Mouse (Mus musculus) lung, adult 2 months (tissue): ENCODE measurements at regions not wholly inside any gene's neighbourhood (a gene's known extent, or its start where the extent isn't known, plus 50 kb on each side); places are given as distances from the start of the nearest gene placed in this dataset.
"Not testable (repeated sequence)": the region's sequence is repeated elsewhere in the genome, so short reads cannot be mapped to it uniquely, and the experiment has no call there.

Experiments
- CTCF ChIP-seq: fragments of 200-500 bp; IDR thresholded peaks from 2 replicates; pipeline ENCODE4 v1.5.1; 2011; ENCODE audit warnings: mild to moderate bottlenecking, low read length, control low read depth; ENCODE audit not compliant: insufficient read depth
- POLR2A ChIP-seq: fragments of 200-500 bp; IDR thresholded peaks from 2 replicates; pipeline ENCODE4 v1.6.1; 2011; ENCODE audit warnings: low read depth, mild to moderate bottlenecking, control low read depth, low read length, borderline replicate concordance; ENCODE audit errors: extremely low read depth

DNA sequence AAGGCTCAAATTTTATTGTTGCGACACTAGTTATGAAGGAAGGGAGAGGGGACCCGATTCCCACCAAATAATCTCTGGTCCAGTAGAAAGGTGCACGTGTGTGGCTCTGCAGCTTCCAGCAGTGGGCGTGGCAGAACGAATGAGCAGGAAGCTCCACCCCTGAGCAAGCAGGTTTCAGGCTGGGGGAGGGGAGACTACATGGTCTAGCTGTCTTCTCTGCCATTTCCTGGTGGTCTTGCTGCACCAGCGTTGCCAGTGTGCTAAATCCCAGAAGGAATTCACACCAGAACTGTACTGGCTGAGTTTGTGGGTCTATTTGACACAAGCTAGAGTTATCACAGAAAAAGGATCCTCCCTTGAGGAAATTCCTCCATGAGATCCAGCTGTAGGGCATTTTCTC, 62.3 kb upstream of the Selenop start:
- not testable (repeated sequence) for TF ChIP-seq CTCF, POLR2A
